Mouse (Mus musculus) right cerebral cortex, postnatal 4 days (tissue): Measurements from ENCODE around the gene Rcc2.

Experiments used
- DNase-seq: peaks from one replicate; pipeline ENCODE4 v3.0.0-alpha.2; 2022

The Rcc2 gene

GRCm38 (mm10) chr4:140763158-140763557, 62.8 kb downstream of the Rcc2 start:
- DNase-seq = peak; percentile 44

- no peak for DNase-seq
These were observed 65.6 kb downstream of the Rcc2 start for GRCm38 (mm10) chr4:140765936-140766335.

GRCm38 (mm10) chr4:140768973-140769372, 68.6 kb downstream of the Rcc2 start:
- no peak for DNase-seq

- DNase-seq = no peak
These were observed 70.1 kb downstream of the Rcc2 start for GRCm38 (mm10) chr4:140770433-140770832.

- no peak for DNase-seq
These were observed 70.8 kb downstream of the Rcc2 start for GRCm38 (mm10) chr4:140771091-140771490.
